Mouse (Mus musculus) small intestine, adult 2 months (tissue): ENCODE results near the gene Trappc3l. TPM values are rescaled to one million over a fixed set of nuclear protein-coding genes. Genes with fewer than 3 reads are reported as not detected.

Experiments used
- H3K27ac ChIP-seq: fragments of 200-500 bp; 2 replicates; pipeline ENCODE4 v1.5.1; 2012; ENCODE audit warnings: low read depth, low read length, control low read depth, inconsistent platforms; ENCODE audit not compliant: insufficient read depth
- H3K27me3 ChIP-seq: fragments of 200-500 bp; 2 replicates; pipeline ENCODE4 v1.6.1; 2012; ENCODE audit warnings: mild to moderate bottlenecking, moderate library complexity, low read length, inconsistent platforms; ENCODE audit not compliant: control insufficient read depth, insufficient read depth
- H3K36me3 ChIP-seq: fragments of 200-500 bp; 2 replicates; pipeline ENCODE4 v1.6.1; 2012; ENCODE audit warnings: mild to moderate bottlenecking, low read length, control low read depth, inconsistent platforms; ENCODE audit not compliant: control insufficient read depth, insufficient read depth
- H3K4me1 ChIP-seq: fragments of 200-500 bp; 2 replicates; pipeline ENCODE4 v1.6.1; 2012; ENCODE audit warnings: low read length, inconsistent platforms, mixed read lengths; ENCODE audit not compliant: control insufficient read depth, insufficient read depth, insufficient read length
- H3K4me3 ChIP-seq: fragments of 200-500 bp; 2 replicates; pipeline ENCODE4 v1.5.1; 2012; ENCODE audit warnings: low read depth, mild to moderate bottlenecking, control low read depth, inconsistent platforms, low read length, moderate library complexity
- CTCF ChIP-seq: fragments of 200-500 bp; IDR thresholded peaks from 2 replicates; pipeline ENCODE4 v1.5.1; 2012; ENCODE audit warnings: low read depth, mild to moderate bottlenecking, control low read depth, inconsistent platforms, low read length, moderate library complexity, mixed read lengths; ENCODE audit not compliant: insufficient replicate concordance, insufficient read length; ENCODE audit errors: extremely low read depth
- POLR2A ChIP-seq: fragments of 200-500 bp; IDR thresholded peaks from 2 replicates; pipeline ENCODE4 v1.6.1; 2012; ENCODE audit warnings: low read depth, mild to moderate bottlenecking, control low read depth, inconsistent platforms, low read length, moderate library complexity
- WGBS: fragments of 180-500 bp; shearing (Covaris S2); methylation state at CpG from one replicate; pipeline ENCODE4 v1.1.7; 2018; 5-methylcytosine and 5-hydroxymethylcytosine counted together
- polyA plus RNA-seq: library from polyadenylated mRNA; depleted of rRNA; stranded (reverse); fragments of >200 nt; gene quantifications from 2 replicates; pipeline ENCODE4 v1.2.3, GENCODE M21; 2012

The Trappc3l gene
- polyA plus RNA-seq, 1 experiment = not detected

GRCm38 (mm10) chr10:34118421-34118820 lies 81.0 kb downstream of the Trappc3l start:
- 88% methylated on average over 2 of the region's 2 CpGs for WGBS
- Histone ChIP-seq H3K36me3 (no peaks in the 10 kb centered on the region), H3K4me3 (no peak overlapping the region), H3K4me1 (no peaks in the 10 kb centered on the region), H3K27me3 (no peaks in the 10 kb centered on the region), H3K27ac (no peak overlapping the region)
- TF ChIP-seq CTCF (no peak), POLR2A (no peak)

- peak within 1 kb of the TSS; percentile 67 for H3K4me3 ChIP-seq
- no peaks in the 10 kb centered on the region for H3K27me3 ChIP-seq
- peak within 1 kb of the TSS; percentile 48 for H3K27ac ChIP-seq
- no peaks in the 10 kb centered on the region for H3K36me3 ChIP-seq
- peaks cover 6% of the 10 kb centered on the region; the same call in 1 of the 2 replicates for H3K4me1 ChIP-seq
- TF ChIP-seq CTCF (no peak), POLR2A (no peak)
- WGBS = 10% methylated on average over 44 of the region's 44 CpGs
Observed at GRCm38 (mm10) chr10:34127392-34128378, 90.3 kb downstream of the Trappc3l start, which contains the start of gene Calhm6. Gene Calhm6, minus strand, starts transcription at chr10:34127984.

GRCm38 (mm10) chr10:34128391-34128790 lies 91.0 kb downstream of the Trappc3l start:
- peak overlapping the region; percentile 33; the same call in 1 of the 2 replicates for H3K27ac ChIP-seq
- peaks cover 6% of the 10 kb centered on the region; the same call in 1 of the 2 replicates for H3K4me1 ChIP-seq
- H3K27me3 ChIP-seq = no peaks in the 10 kb centered on the region
- no peaks in the 10 kb centered on the region for H3K36me3 ChIP-seq
- TF ChIP-seq POLR2A (no peak), CTCF (no peak)
- no peak overlapping the region for H3K4me3 ChIP-seq
- 72% methylated on average over 6 of the region's 6 CpGs for WGBS

- TF ChIP-seq POLR2A (no peak), CTCF (no peak)
Observed at GRCm38 (mm10) chr10:34131356-34131755, 94.0 kb downstream of the Trappc3l start.

GRCm38 (mm10) chr10:34136432-34136831 lies 99.0 kb downstream of the Trappc3l start:
- H3K4me1 ChIP-seq = no peaks in the 10 kb centered on the region
- no peak overlapping the region for H3K27ac ChIP-seq
- H3K27me3 ChIP-seq = no peaks in the 10 kb centered on the region
- no peak overlapping the region for H3K4me3 ChIP-seq
- WGBS = 49% methylated on average over 6 of the region's 6 CpGs
- H3K36me3 ChIP-seq = no peaks in the 10 kb centered on the region
- TF ChIP-seq CTCF (no peak), POLR2A (no peak)

More at GRCm38 (mm10) chr10:34131356-34131755, 94.0 kb downstream of the Trappc3l start:
- Histone ChIP-seq H3K4me3 (no peak overlapping the region), H3K4me1 (peaks cover 6% of the 10 kb centered on the region; the same call in 1 of the 2 replicates), H3K36me3 (no peaks in the 10 kb centered on the region), H3K27ac (no peak overlapping the region), H3K27me3 (no peaks in the 10 kb centered on the region)
- 64% methylated on average over 2 of the region's 2 CpGs for WGBS

- Histone ChIP-seq H3K27ac (no peak overlapping the region), H3K36me3 (no peaks in the 10 kb centered on the region), H3K4me3 (no peak overlapping the region), H3K27me3 (no peaks in the 10 kb centered on the region), H3K4me1 (no peaks in the 10 kb centered on the region)
- WGBS = 28% methylated on average over 6 of the region's 6 CpGs
- TF ChIP-seq CTCF = no peak
- TF ChIP-seq POLR2A = no peak
Observed at GRCm38 (mm10) chr10:34138027-34138426, 100.6 kb downstream of the Trappc3l start.

GRCm38 (mm10) chr10:34139768-34140167 lies 102.4 kb downstream of the Trappc3l start:
- Histone ChIP-seq H3K4me1 (no peaks in the 10 kb centered on the region), H3K27ac (no peak overlapping the region), H3K36me3 (no peaks in the 10 kb centered on the region), H3K4me3 (no peak overlapping the region), H3K27me3 (no peaks in the 10 kb centered on the region)
- 34% methylated on average over 4 of the region's 4 CpGs for WGBS
- TF ChIP-seq CTCF (no peak), POLR2A (no peak)
